9 mouse cellular contexts compared by ENCODE assay signal in the genomic region with DNA sequence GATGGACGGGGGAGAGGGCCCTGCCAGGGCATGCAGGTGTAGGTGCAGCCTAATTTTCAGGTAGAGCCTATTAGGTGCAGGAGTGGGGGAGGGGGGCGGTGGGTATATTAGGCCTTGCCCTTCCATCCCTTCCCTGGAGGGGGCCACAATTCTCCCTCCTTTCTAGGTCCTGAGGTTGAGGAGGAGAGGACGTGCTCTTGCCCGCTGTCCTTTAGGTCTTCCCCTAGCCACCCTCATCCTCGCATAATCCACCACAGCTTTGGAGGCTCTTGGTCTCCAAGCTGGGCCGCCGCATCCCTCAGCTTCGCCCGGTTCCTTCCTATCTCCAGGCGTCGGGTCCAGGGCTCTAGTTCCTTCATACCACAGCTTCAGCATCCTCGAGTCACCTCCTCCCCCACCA. TPM values are rescaled to one million over a fixed set of nuclear protein-coding genes. Genes with fewer than 3 reads are reported as not detected.
A peak's percentile ranks its signal among the peaks of the same experiment; 100 is the strongest.
DNase-seq lines count a peak whose midpoint lies in the region; ATAC-seq and TF ChIP-seq lines count a peak whose summit lies in the region.
"Had no signal": no experiment of that assay in that cellular context is flagged by ENCODE, and none has a peak within 500 bp of the region (broad histone marks: within the 10 kb centered on the region; RNA-seq: fewer than 3 reads in every experiment).

No protein-coding gene starts in this region.

- DNase-seq in kidney, adult 9 months: no peak
- DNase-seq in G1E (ENCODE audit: low spot score): no peak
- no peak for DNase-seq in layer of hippocampus, postnatal 10 days (ENCODE audit: low spot score in 2 of 2)

- peak overlapping the region; percentile 61 for H3K9ac ChIP-seq in kidney, embryonic 15.5 days
- H3K9ac ChIP-seq in embryonic facial prominence, embryonic 15.5 days: peak overlapping the region; percentile 50
- peak overlapping the region; percentile 84 for H3K9ac ChIP-seq in limb, embryonic 12.5 days (replicated peaks)
- peak overlapping the region; percentile 30 for H3K9ac ChIP-seq in stomach, embryonic 15.5 days

- peak overlapping the region; percentile 80 for H3K4me3 ChIP-seq in kidney, embryonic 15.5 days (replicated peaks)
- peak overlapping the region; percentile 79 for H3K4me3 ChIP-seq in G1E (ENCODE audit: low read depth, low read length)
- H3K4me3 ChIP-seq in embryonic facial prominence, embryonic 15.5 days (replicated peaks): peak overlapping the region; percentile 63
- peak overlapping the region; percentile 70 for H3K4me3 ChIP-seq in limb, embryonic 12.5 days (replicated peaks)
- H3K4me3 ChIP-seq in stomach, embryonic 15.5 days (replicated peaks): peak overlapping the region; percentile 75

- ATAC-seq in kidney, embryonic 15.5 days (replicated peaks; ENCODE audit: low FRiP score): no peak
- no peak for ATAC-seq in G1E (ENCODE audit: extremely low read depth, insufficient number of reproducible peaks, low FRiP score, poor library complexity, severe bottlenecking)
- no peak for ATAC-seq in embryonic facial prominence, embryonic 15.5 days (ENCODE audit: insufficient number of reproducible peaks, low FRiP score, low TSS enrichment, low read depth)
- no peak for ATAC-seq in limb, embryonic 12.5 days (ENCODE audit: insufficient number of reproducible peaks, insufficient read depth, low FRiP score, low TSS enrichment, low read depth)
- ATAC-seq in stomach, embryonic 15.5 days (ENCODE audit: insufficient read depth, low FRiP score, low read depth): no peak
- no peak for ATAC-seq in CD4-positive, CD25-positive, alpha-beta regulatory T cell, adult 4 months

- peak overlapping the region; percentile 100 for H3K27ac ChIP-seq in kidney, embryonic 15.5 days
- peak overlapping the region; percentile 100 for H3K27ac ChIP-seq in embryonic facial prominence, embryonic 15.5 days (replicated peaks)
- H3K27ac ChIP-seq in limb, embryonic 12.5 days: peak overlapping the region; percentile 85
- peak overlapping the region; percentile 83 for H3K27ac ChIP-seq in stomach, embryonic 15.5 days

- no peaks in the 10 kb centered on the region for H3K9me3 ChIP-seq in kidney, embryonic 15.5 days (replicated peaks)
- H3K9me3 ChIP-seq in G1E (replicated peaks): no peaks in the 10 kb centered on the region
- no peaks in the 10 kb centered on the region for H3K9me3 ChIP-seq in embryonic facial prominence, embryonic 15.5 days (replicated peaks)
- H3K9me3 ChIP-seq in limb, embryonic 12.5 days: no peaks in the 10 kb centered on the region
- H3K9me3 ChIP-seq in stomach, embryonic 15.5 days: no peaks in the 10 kb centered on the region

- WGBS in kidney, embryonic 15.5 days: under 1% methylated on average over 12 of the region's 12 CpGs
- under 1% methylated on average over 12 of the region's 12 CpGs for WGBS in embryonic facial prominence, embryonic 15.5 days
- WGBS in limb, embryonic 12.5 days: under 1% methylated on average over 12 of the region's 12 CpGs
- WGBS in stomach, embryonic 15.5 days: 2% methylated on average over 12 of the region's 12 CpGs

- H3K4me2 ChIP-seq in kidney, embryonic 15.5 days: peak overlapping the region; percentile 81
- H3K4me2 ChIP-seq in embryonic facial prominence, embryonic 15.5 days (replicated peaks): peak overlapping the region; percentile 95
- peak overlapping the region; percentile 76 for H3K4me2 ChIP-seq in limb, embryonic 12.5 days
- peak overlapping the region; percentile 93 for H3K4me2 ChIP-seq in stomach, embryonic 15.5 days

- TF ChIP-seq CTCF in G1E (IDR thresholded peaks at IDR 0.05; ENCODE audit: low read depth, low read length): no peak

- H3K4me1 ChIP-seq in kidney, embryonic 15.5 days: peaks cover 53% of the 10 kb centered on the region
- H3K4me1 ChIP-seq in G1E (ENCODE audit: insufficient read depth, low read depth, low read length): peaks cover 52% of the 10 kb centered on the region
- peaks cover 54% of the 10 kb centered on the region for H3K4me1 ChIP-seq in embryonic facial prominence, embryonic 15.5 days
- H3K4me1 ChIP-seq in limb, embryonic 12.5 days (replicated peaks): peaks cover 39% of the 10 kb centered on the region
- peaks cover 48% of the 10 kb centered on the region for H3K4me1 ChIP-seq in stomach, embryonic 15.5 days

- H3K27me3 ChIP-seq in kidney, embryonic 15.5 days: no peaks in the 10 kb centered on the region
- peaks cover 25% of the 10 kb centered on the region for H3K27me3 ChIP-seq in G1E (ENCODE audit: insufficient read depth, low read length)
- H3K27me3 ChIP-seq in embryonic facial prominence, embryonic 15.5 days: no peaks in the 10 kb centered on the region
- H3K27me3 ChIP-seq in limb, embryonic 12.5 days: no peaks in the 10 kb centered on the region
- no peaks in the 10 kb centered on the region for H3K27me3 ChIP-seq in stomach, embryonic 15.5 days (replicated peaks)

- peaks cover 13% of the 10 kb centered on the region for H3K36me3 ChIP-seq in kidney, embryonic 15.5 days
- peaks cover 17% of the 10 kb centered on the region for H3K36me3 ChIP-seq in G1E (replicated peaks)
- H3K36me3 ChIP-seq in embryonic facial prominence, embryonic 15.5 days: peaks cover 10% of the 10 kb centered on the region
- H3K36me3 ChIP-seq in limb, embryonic 12.5 days: peaks cover 9% of the 10 kb centered on the region
- H3K36me3 ChIP-seq in stomach, embryonic 15.5 days: no peaks in the 10 kb centered on the region

RNA-seq across cellular contexts. Expression of a gene that starts 0.6 kb away (rescaled TPM):
- polyA plus RNA-seq in kidney, embryonic 15.5 days (2015; fragmentation: Nextera tagmentation; extraction: Ambion mirVana): 15.3 and 19.7 TPM in 2 replicates
- total RNA-seq in G1E (2014; fragmentation: Nextera tagmentation) (0.75 and 1.4 TPM in 2 replicates), G1E (2017) (1.9 TPM in 2 replicates)
- 0.60 and 0.72 TPM in 2 replicates for polyA plus RNA-seq in G1E (2012)
- 19.8 and 21.3 TPM in 2 replicates for polyA plus RNA-seq in embryonic facial prominence, embryonic 15.5 days (2015; fragmentation: Nextera tagmentation; extraction: Ambion mirVana)
- 23.8 and 26.6 TPM in 2 replicates for polyA plus RNA-seq in limb, embryonic 12.5 days (2016; fragmentation: Nextera tagmentation; extraction: Ambion mirVana)
- 13.4 and 15.5 TPM in 2 replicates for polyA plus RNA-seq in stomach, embryonic 15.5 days (2015; fragmentation: Nextera tagmentation; extraction: Ambion mirVana)
- polyA plus RNA-seq in CD4-positive, CD25-positive, alpha-beta regulatory T cell, adult 4 months (2017; shearing (Covaris generic)): 1 to 10 TPM; 6.8 to 8.1 TPM
- 10 to 100 TPM; 83.2 to 88.9 TPM for total RNA-seq in layer of hippocampus, postnatal 10 days (2021)

RNA-seq across cellular contexts. Expression of a gene that starts 1.7 kb away (rescaled TPM):
- 89.9 and 92.0 TPM in 2 replicates for polyA plus RNA-seq in kidney, embryonic 15.5 days (2015; fragmentation: Nextera tagmentation; extraction: Ambion mirVana)
- total RNA-seq in G1E (2014; fragmentation: Nextera tagmentation) (9.5 and 11.6 TPM in 2 replicates), G1E (2017) (32.9 and 41.6 TPM in 2 replicates)
- 58.6 and 63.8 TPM in 2 replicates for polyA plus RNA-seq in G1E (2012)
- polyA plus RNA-seq in embryonic facial prominence, embryonic 15.5 days (2015; fragmentation: Nextera tagmentation; extraction: Ambion mirVana): 83.9 and 94.7 TPM in 2 replicates
- 109 and 111 TPM in 2 replicates for polyA plus RNA-seq in limb, embryonic 12.5 days (2016; fragmentation: Nextera tagmentation; extraction: Ambion mirVana)
- 87.3 and 92.0 TPM in 2 replicates for polyA plus RNA-seq in stomach, embryonic 15.5 days (2015; fragmentation: Nextera tagmentation; extraction: Ambion mirVana)
- polyA plus RNA-seq in CD4-positive, CD25-positive, alpha-beta regulatory T cell, adult 4 months (2017; shearing (Covaris generic)): 10 to 100 TPM; 24.9 to 41.9 TPM
- total RNA-seq in layer of hippocampus, postnatal 10 days (2021): 10 to 100 TPM; 45.7 to 46.8 TPM

RNA-seq across cellular contexts. Expression of a gene that starts 8.4 kb away (rescaled TPM):
- 2.4 and 3.4 TPM in 2 replicates for polyA plus RNA-seq in kidney, embryonic 15.5 days (2015; fragmentation: Nextera tagmentation; extraction: Ambion mirVana)
- total RNA-seq in G1E (2014; fragmentation: Nextera tagmentation) (3.2 and 5.1 TPM in 2 replicates), G1E (2017) (1.1 and 1.8 TPM in 2 replicates)
- polyA plus RNA-seq in G1E (2012): 0.70 and 0.92 TPM in 2 replicates
- 3.8 and 3.9 TPM in 2 replicates for polyA plus RNA-seq in embryonic facial prominence, embryonic 15.5 days (2015; fragmentation: Nextera tagmentation; extraction: Ambion mirVana)
- 2.5 and 3.0 TPM in 2 replicates for polyA plus RNA-seq in limb, embryonic 12.5 days (2016; fragmentation: Nextera tagmentation; extraction: Ambion mirVana)
- polyA plus RNA-seq in stomach, embryonic 15.5 days (2015; fragmentation: Nextera tagmentation; extraction: Ambion mirVana): 2.7 TPM in 2 replicates
- 1 to 10 TPM; 4.6 to 5.5 TPM for polyA plus RNA-seq in CD4-positive, CD25-positive, alpha-beta regulatory T cell, adult 4 months (2017; shearing (Covaris generic))
- 1 to 10 TPM; 2.6 to 6.3 TPM for total RNA-seq in layer of hippocampus, postnatal 10 days (2021)

RNA-seq across cellular contexts. Expression of a gene that starts 12.8 kb away (rescaled TPM):
- polyA plus RNA-seq in kidney, embryonic 15.5 days (2015; fragmentation: Nextera tagmentation; extraction: Ambion mirVana): 2.8 and 5.5 TPM in 2 replicates
- total RNA-seq in G1E (2014; fragmentation: Nextera tagmentation): 28.7 TPM in 1 of 2 replicates, not detected in the other
- total RNA-seq in G1E (2017): not detected in 2 replicates
- polyA plus RNA-seq in G1E (2012): not detected in 2 replicates
- 5.1 TPM in 1 of 2 replicates, not detected in the other for polyA plus RNA-seq in embryonic facial prominence, embryonic 15.5 days (2015; fragmentation: Nextera tagmentation; extraction: Ambion mirVana)
- not detected in 2 replicates for polyA plus RNA-seq in limb, embryonic 12.5 days (2016; fragmentation: Nextera tagmentation; extraction: Ambion mirVana)
- polyA plus RNA-seq in stomach, embryonic 15.5 days (2015; fragmentation: Nextera tagmentation; extraction: Ambion mirVana): 5.0 and 8.1 TPM in 2 replicates
- polyA plus RNA-seq in CD4-positive, CD25-positive, alpha-beta regulatory T cell, adult 4 months (2017; shearing (Covaris generic)): not detected
- not detected for total RNA-seq in layer of hippocampus, postnatal 10 days (2021)
- polyA plus RNA-seq: brain, embryonic 14.5 days had no signal

RNA-seq across cellular contexts. Expression of a gene that starts 46.0 kb away (rescaled TPM):
- 210 and 217 TPM in 2 replicates for polyA plus RNA-seq in kidney, embryonic 15.5 days (2015; fragmentation: Nextera tagmentation; extraction: Ambion mirVana)
- total RNA-seq in G1E (2014; fragmentation: Nextera tagmentation) (1,640 and 1,748 TPM in 2 replicates), G1E (2017) (202 and 214 TPM in 2 replicates)
- polyA plus RNA-seq in G1E (2012): 660 and 876 TPM in 2 replicates
- 223 and 231 TPM in 2 replicates for polyA plus RNA-seq in embryonic facial prominence, embryonic 15.5 days (2015; fragmentation: Nextera tagmentation; extraction: Ambion mirVana)
- 230 and 239 TPM in 2 replicates for polyA plus RNA-seq in limb, embryonic 12.5 days (2016; fragmentation: Nextera tagmentation; extraction: Ambion mirVana)
- 182 and 192 TPM in 2 replicates for polyA plus RNA-seq in stomach, embryonic 15.5 days (2015; fragmentation: Nextera tagmentation; extraction: Ambion mirVana)
- polyA plus RNA-seq in CD4-positive, CD25-positive, alpha-beta regulatory T cell, adult 4 months (2017; shearing (Covaris generic)): 100 to 1,000 TPM; 198 to 220 TPM
- total RNA-seq in layer of hippocampus, postnatal 10 days (2021): 100 to 1,000 TPM; 418 to 481 TPM

Comparison
In these comparisons a context has a peak if more than half of its experiments do, and no peak if none do; other contexts are left out.
1. H3K9ac ChIP-seq: peak in every context shown above with its lines; median percentile 84 in limb, embryonic 12.5 days; 61 in kidney, embryonic 15.5 days; 50 in embryonic facial prominence, embryonic 15.5 days; 30 in stomach, embryonic 15.5 days.